Comparison of ENCODE assay signal across 22 mouse cellular contexts in genomic region chr12:53070907-53071306, GRCm38 (mm10).
A peak's percentile ranks its signal among the peaks of the same experiment; 100 is the strongest.
DNase-seq lines count a peak whose midpoint lies in the region; ATAC-seq lines count a peak whose summit lies in the region.
"Had no signal": no experiment of that assay in that cellular context is flagged by ENCODE, and none has a peak within 500 bp of the region (broad histone marks: within the 10 kb centered on the region; RNA-seq: fewer than 3 reads in every experiment).

No protein-coding gene starts in this region.

- H3K27me3 ChIP-seq in midbrain, embryonic 11.5 days (ENCODE audit: control insufficient read depth, insufficient read depth, low read length), result no peaks in the 10 kb centered on the region
- H3K27me3 ChIP-seq in midbrain, embryonic 15.5 days (replicated peaks), result no peaks in the 10 kb centered on the region
- no peaks in the 10 kb centered on the region for H3K27me3 ChIP-seq in neural tube, embryonic 12.5 days (replicated peaks)
- H3K27me3 ChIP-seq: embryonic facial prominence, embryonic 12.5 days; embryonic facial prominence, embryonic 15.5 days; hindbrain, embryonic 15.5 days had no signal

- H3K4me2 ChIP-seq in midbrain, embryonic 11.5 days, result no peak overlapping the region
- no peak overlapping the region for H3K4me2 ChIP-seq in midbrain, embryonic 15.5 days
- H3K4me2 ChIP-seq in neural tube, embryonic 12.5 days (replicated peaks), result no peak overlapping the region
- H3K4me2 ChIP-seq: embryonic facial prominence, embryonic 12.5 days; embryonic facial prominence, embryonic 15.5 days; heart, embryonic 11.5 days; hindbrain, embryonic 15.5 days had no signal

- no peak overlapping the region for H3K9ac ChIP-seq in midbrain, embryonic 11.5 days (ENCODE audit: low read length)
- H3K9ac ChIP-seq in midbrain, embryonic 15.5 days, result no peak overlapping the region
- no peak overlapping the region for H3K9ac ChIP-seq in neural tube, embryonic 12.5 days
- H3K9ac ChIP-seq: embryonic facial prominence, embryonic 12.5 days; embryonic facial prominence, embryonic 15.5 days; forebrain, postnatal 0 days; hindbrain, embryonic 15.5 days had no signal

- peak; percentile 4 for DNase-seq in embryo, embryonic 11 days
- DNase-seq in embryo, embryonic 10.5 days (ENCODE audit: low spot score), result no peak
- peak; percentile 51 for DNase-seq in midbrain, embryonic 11.5 days (ENCODE audit: low spot score, missing footprints)
- no peak for DNase-seq in neural tube, embryonic 10.5 days (ENCODE audit: extremely low spot score, low spot score)
- DNase-seq: adrenal gland, adult 8-10 months; adrenal gland, postnatal 25 days; cerebellum, adult 11-12 months; cerebellum, adult 8-10 months; cerebellum, postnatal 10 days; cerebellum, postnatal 36 days; forebrain, postnatal 0 days; gastrocnemius, adult 2 months; gastrocnemius, postnatal 14 days; heart, adult 11 months had no signal

- ATAC-seq in midbrain, embryonic 11.5 days (ENCODE audit: low FRiP score), result no peak
- no peak for ATAC-seq in midbrain, embryonic 15.5 days (replicated peaks)
- ATAC-seq in neural tube, embryonic 12.5 days (ENCODE audit: low FRiP score, low read depth), result 0 out of 2 replicates have a peak, but pooled peaks have one; percentile 33
- ATAC-seq: activated CD4-positive, CD25-positive, alpha-beta regulatory T cell, adult 4 months; forebrain, embryonic 14.5 days; forebrain, postnatal 0 days had no signal

- no peaks in the 10 kb centered on the region for H3K9me3 ChIP-seq in midbrain, embryonic 11.5 days (ENCODE audit: control insufficient read depth, low read length)
- no peaks in the 10 kb centered on the region for H3K9me3 ChIP-seq in midbrain, embryonic 15.5 days
- no peaks in the 10 kb centered on the region for H3K9me3 ChIP-seq in neural tube, embryonic 12.5 days
- H3K9me3 ChIP-seq: embryonic facial prominence, embryonic 12.5 days; embryonic facial prominence, embryonic 15.5 days; hindbrain, embryonic 15.5 days had no signal

- no peak overlapping the region for H3K4me3 ChIP-seq in midbrain, embryonic 11.5 days (ENCODE audit: low read depth, low read length)
- no peak overlapping the region for H3K4me3 ChIP-seq in midbrain, embryonic 15.5 days
- no peak overlapping the region for H3K4me3 ChIP-seq in neural tube, embryonic 12.5 days
- H3K4me3 ChIP-seq: embryonic facial prominence, embryonic 12.5 days; embryonic facial prominence, embryonic 15.5 days; gastrocnemius, adult 2 months; hindbrain, embryonic 15.5 days had no signal

- 86% methylated on average over 5 of the region's 5 CpGs for WGBS in midbrain, embryonic 11.5 days
- WGBS in midbrain, embryonic 15.5 days, result 55% methylated on average over 5 of the region's 5 CpGs
- WGBS in neural tube, embryonic 12.5 days, result 27% methylated on average over 5 of the region's 5 CpGs

- H3K4me1 ChIP-seq in midbrain, embryonic 11.5 days (ENCODE audit: control insufficient read depth, insufficient read depth, low read length), result peaks cover 23% of the 10 kb centered on the region
- H3K4me1 ChIP-seq in midbrain, embryonic 15.5 days, result peaks cover 11% of the 10 kb centered on the region; the same call in 1 of the 2 replicates
- H3K4me1 ChIP-seq in neural tube, embryonic 12.5 days, result peaks cover 25% of the 10 kb centered on the region; the same call in 1 of the 2 replicates
- H3K4me1 ChIP-seq: embryonic facial prominence, embryonic 12.5 days; embryonic facial prominence, embryonic 15.5 days had no signal

- H3K36me3 ChIP-seq in midbrain, embryonic 11.5 days (ENCODE audit: control insufficient read depth, insufficient read depth, low read length), result no peaks in the 10 kb centered on the region
- no peaks in the 10 kb centered on the region for H3K36me3 ChIP-seq in midbrain, embryonic 15.5 days (replicated peaks)
- no peaks in the 10 kb centered on the region for H3K36me3 ChIP-seq in neural tube, embryonic 12.5 days
- H3K36me3 ChIP-seq: embryonic facial prominence, embryonic 12.5 days; embryonic facial prominence, embryonic 15.5 days; hindbrain, embryonic 15.5 days had no signal

- H3K27ac ChIP-seq in midbrain, embryonic 11.5 days (ENCODE audit: low read depth, low read length), result no peak overlapping the region
- H3K27ac ChIP-seq in midbrain, embryonic 15.5 days, result no peak overlapping the region
- H3K27ac ChIP-seq in neural tube, embryonic 12.5 days, result no peak overlapping the region
- H3K27ac ChIP-seq: embryonic facial prominence, embryonic 12.5 days; embryonic facial prominence, embryonic 15.5 days; gastrocnemius, adult 2 months; hindbrain, embryonic 15.5 days had no signal

Comparison
In these comparisons a context has a peak if more than half of its experiments do, and no peak if none do; other contexts are left out.
1. DNase-seq: peak in embryo, embryonic 11 days (single experiment) and midbrain, embryonic 11.5 days (single experiment); none in embryo, embryonic 10.5 days (single experiment) and neural tube, embryonic 10.5 days (single experiment).